Mouse (Mus musculus): ENCODE measurements around the gene Etfa.

GRCm38 (mm10) chr9:55507922-55508321 is 4.1 kb downstream of the Etfa start:
- TF ChIP-seq CTCF (conservative IDR thresholded peaks at IDR 0.05; ENCODE audit: low read length) (no peak), POU5F1 (IDR thresholded peaks at IDR 0.05; ENCODE audit: borderline replicate concordance, low read length) (no peak)

Measured in E14TG2a.4 (cell line).